Mouse (Mus musculus): ENCODE data around the gene Kmt2e. TPM values are rescaled to one million over a fixed set of nuclear protein-coding genes. Genes with fewer than 3 reads are reported as not detected.

Kmt2e gene
- polyA plus RNA-seq, 1 experiment from 2014 or later: 99.7 TPM

GRCm38 (mm10) chr5:23412247-23412948 is 21.8 kb upstream of the Kmt2e start:
- no peak overlapping the region for H3K9ac ChIP-seq
- ATAC-seq (ENCODE audit: insufficient read depth, low FRiP score, low read depth): no peak
- H3K4me3 ChIP-seq (replicated peaks): no peak overlapping the region
- peaks cover 46% of the 10 kb centered on the region for H3K4me1 ChIP-seq
- no peak overlapping the region for H3K27ac ChIP-seq
- no peaks in the 10 kb centered on the region for H3K27me3 ChIP-seq (replicated peaks)
- H3K9me3 ChIP-seq: no peaks in the 10 kb centered on the region
- no peak overlapping the region for H3K4me2 ChIP-seq
- WGBS: 53% methylated on average over 5 of the region's 5 CpGs
- no peaks in the 10 kb centered on the region; the same call in 1 of the 2 replicates for H3K36me3 ChIP-seq

- Histone ChIP-seq H3K4me1 (peaks cover 52% of the 10 kb centered on the region), H3K4me3 (replicated peaks) (no peak overlapping the region), H3K4me2 (no peak overlapping the region), H3K9me3 (no peaks in the 10 kb centered on the region), H3K27ac (no peak overlapping the region), H3K27me3 (replicated peaks) (no peaks in the 10 kb centered on the region), H3K9ac (no peak overlapping the region), H3K36me3 (no peaks in the 10 kb centered on the region; the same call in 1 of the 2 replicates)
- 58% methylated on average over 4 of the region's 4 CpGs for WGBS
- no peak for ATAC-seq (ENCODE audit: insufficient read depth, low FRiP score, low read depth)
Measured at GRCm38 (mm10) chr5:23413058-23413457, 21.2 kb upstream of the Kmt2e start.

GRCm38 (mm10) chr5:23413575-23414470 is 20.4 kb upstream of the Kmt2e start:
- no peaks in the 10 kb centered on the region for H3K27me3 ChIP-seq (replicated peaks)
- WGBS: 45% methylated on average over 12 of the region's 12 CpGs
- H3K4me1 ChIP-seq: peaks cover 52% of the 10 kb centered on the region
- H3K9me3 ChIP-seq: no peaks in the 10 kb centered on the region
- peak overlapping the region; percentile 66 for H3K27ac ChIP-seq
- H3K4me3 ChIP-seq (replicated peaks): no peak overlapping the region
- no peak overlapping the region for H3K9ac ChIP-seq
- H3K36me3 ChIP-seq: no peaks in the 10 kb centered on the region; the same call in 1 of the 2 replicates
- no peak for ATAC-seq (ENCODE audit: insufficient read depth, low FRiP score, low read depth)
- H3K4me2 ChIP-seq: no peak overlapping the region

GRCm38 (mm10) chr5:23414490-23415126 is 19.6 kb upstream of the Kmt2e start:
- H3K9me3 ChIP-seq: no peaks in the 10 kb centered on the region
- no peak overlapping the region for H3K4me3 ChIP-seq (replicated peaks)
- no peak overlapping the region for H3K9ac ChIP-seq
- H3K36me3 ChIP-seq: no peaks in the 10 kb centered on the region
- no peak for ATAC-seq (ENCODE audit: insufficient read depth, low FRiP score, low read depth)
- 45% methylated on average over 4 of the region's 4 CpGs for WGBS
- H3K4me2 ChIP-seq: no peak overlapping the region
- H3K27me3 ChIP-seq (replicated peaks): no peaks in the 10 kb centered on the region
- peak overlapping the region; percentile 66 for H3K27ac ChIP-seq
- H3K4me1 ChIP-seq: peaks cover 59% of the 10 kb centered on the region

GRCm38 (mm10) chr5:23415571-23416285 is 18.5 kb upstream of the Kmt2e start:
- Histone ChIP-seq H3K27me3 (replicated peaks) (no peaks in the 10 kb centered on the region), H3K4me3 (replicated peaks) (no peak overlapping the region), H3K9ac (no peak overlapping the region), H3K4me2 (no peak overlapping the region), H3K36me3 (no peaks in the 10 kb centered on the region), H3K4me1 (peaks cover 61% of the 10 kb centered on the region), H3K9me3 (no peaks in the 10 kb centered on the region), H3K27ac (0 out of 2 replicates have a peak overlapping the region, but pooled peaks have one; percentile 37)
- ATAC-seq (ENCODE audit: insufficient read depth, low FRiP score, low read depth): no peak
- 27% methylated on average over 7 of the region's 7 CpGs for WGBS

- H3K27ac ChIP-seq: 0 out of 2 replicates have a peak overlapping the region, but pooled peaks have one; percentile 37
- no peak overlapping the region for H3K9ac ChIP-seq
- peak; percentile 28; the same call in 1 of the 2 replicates for ATAC-seq (ENCODE audit: insufficient read depth, low FRiP score, low read depth)
- H3K36me3 ChIP-seq: no peaks in the 10 kb centered on the region
- no peaks in the 10 kb centered on the region for H3K27me3 ChIP-seq (replicated peaks)
- H3K9me3 ChIP-seq: no peaks in the 10 kb centered on the region
- WGBS: 55% methylated on average over 6 of the region's 6 CpGs
- peaks cover 57% of the 10 kb centered on the region for H3K4me1 ChIP-seq
- no peak overlapping the region for H3K4me2 ChIP-seq
- no peak overlapping the region for H3K4me3 ChIP-seq (replicated peaks)
Measured at GRCm38 (mm10) chr5:23416286-23416643, 18.0 kb upstream of the Kmt2e start.

GRCm38 (mm10) chr5:23417716-23418115 is 16.5 kb upstream of the Kmt2e start:
- Histone ChIP-seq H3K4me3 (replicated peaks) (peak overlapping the region; percentile 59), H3K36me3 (no peaks in the 10 kb centered on the region), H3K9me3 (no peaks in the 10 kb centered on the region), H3K9ac (no peak overlapping the region), H3K27me3 (replicated peaks) (no peaks in the 10 kb centered on the region), H3K4me1 (peaks cover 51% of the 10 kb centered on the region), H3K4me2 (peak overlapping the region; percentile 69), H3K27ac (peak overlapping the region; percentile 97; the same call in 1 of the 2 replicates)
- WGBS: 46% methylated on average over 2 of the region's 2 CpGs
- ATAC-seq (ENCODE audit: insufficient read depth, low FRiP score, low read depth): no peak

- Histone ChIP-seq H3K9me3 (no peaks in the 10 kb centered on the region), H3K4me1 (peaks cover 46% of the 10 kb centered on the region), H3K9ac (peak overlapping the region; percentile 44), H3K27ac (peak overlapping the region; percentile 97), H3K4me2 (peak overlapping the region; percentile 69), H3K36me3 (0 out of 2 replicates have a peak, but pooled peaks cover 4% of the 10 kb centered on the region), H3K4me3 (replicated peaks) (peak overlapping the region; percentile 59), H3K27me3 (replicated peaks) (no peaks in the 10 kb centered on the region)
- WGBS: under 1% methylated on average over 40 of the region's 40 CpGs
- ATAC-seq (ENCODE audit: insufficient read depth, low FRiP score, low read depth): peak; percentile 90
Measured at GRCm38 (mm10) chr5:23418147-23418781, 16.0 kb upstream of the Kmt2e start.

GRCm38 (mm10) chr5:23418797-23419595 is 15.2 kb upstream of the Kmt2e start:
- Histone ChIP-seq H3K9me3 (no peaks in the 10 kb centered on the region), H3K4me3 (replicated peaks) (peak overlapping the region; percentile 59), H3K9ac (peak overlapping the region; percentile 44; the same call in 1 of the 2 replicates), H3K4me1 (peaks cover 40% of the 10 kb centered on the region), H3K27me3 (replicated peaks) (no peaks in the 10 kb centered on the region), H3K4me2 (peak overlapping the region; percentile 69), H3K27ac (peak overlapping the region; percentile 97), H3K36me3 (0 out of 2 replicates have a peak, but pooled peaks cover 7% of the 10 kb centered on the region)
- WGBS: 2% methylated on average over 18 of the region's 18 CpGs
- no peak for ATAC-seq (ENCODE audit: insufficient read depth, low FRiP score, low read depth)

GRCm38 (mm10) chr5:23419616-23420170 is 14.5 kb upstream of the Kmt2e start:
- no peaks in the 10 kb centered on the region for H3K9me3 ChIP-seq
- H3K27me3 ChIP-seq (replicated peaks): no peaks in the 10 kb centered on the region
- 0 out of 2 replicates have a peak, but pooled peaks cover 9% of the 10 kb centered on the region for H3K36me3 ChIP-seq
- ATAC-seq (ENCODE audit: insufficient read depth, low FRiP score, low read depth): no peak
- peaks cover 33% of the 10 kb centered on the region for H3K4me1 ChIP-seq
- 0 out of 2 replicates have a peak overlapping the region, but pooled peaks have one; percentile 59 for H3K4me3 ChIP-seq (replicated peaks)
- H3K9ac ChIP-seq: no peak overlapping the region
- 32% methylated on average over 7 of the region's 7 CpGs for WGBS
- H3K4me2 ChIP-seq: peak overlapping the region; percentile 69
- peak overlapping the region; percentile 97 for H3K27ac ChIP-seq
